Mouse (Mus musculus) bone marrow, adult 2 months (tissue): ENCODE results near the gene F3. TPM values are rescaled to one million over a fixed set of nuclear protein-coding genes. Genes with fewer than 3 reads are reported as not detected.
A peak's percentile ranks its signal among the peaks of the same experiment; 100 is the strongest.

ENCODE experiments used
- H3K27ac ChIP-seq: fragments of 200-500 bp; 2 replicates; pipeline ENCODE4 v1.5.1; 2012; ENCODE audit warnings: low read depth, mild to moderate bottlenecking, control low read depth, inconsistent platforms, low read length; ENCODE audit not compliant: control insufficient read depth, poor library complexity, insufficient read depth
- H3K4me1 ChIP-seq: fragments of 200-500 bp; 2 replicates; pipeline ENCODE4 v1.6.1; 2011; ENCODE audit warnings: low read length; ENCODE audit not compliant: control insufficient read depth, insufficient read depth
- H3K4me3 ChIP-seq: fragments of 200-500 bp; replicated peaks from 2 replicates; pipeline ENCODE3; 2011; ENCODE audit warnings: mild to moderate bottlenecking, low read depth, low read length, control low read depth; ENCODE audit not compliant: control insufficient read depth
- CTCF ChIP-seq: fragments of 200-500 bp; IDR thresholded peaks from 2 replicates; pipeline ENCODE4 v1.5.1; 2011; ENCODE audit warnings: low read length, control low read depth; ENCODE audit not compliant: control insufficient read depth, insufficient read depth
- POLR2A ChIP-seq: fragments of 200-500 bp; IDR thresholded peaks from 2 replicates; pipeline ENCODE4 v1.6.1; 2011; ENCODE audit warnings: low read depth, mild to moderate bottlenecking, control low read depth, low read length, borderline replicate concordance; ENCODE audit not compliant: control insufficient read depth
- WGBS: fragments of 180-500 bp; shearing (Covaris S2); methylation state at CpG from one replicate; pipeline ENCODE4 v1.1.7; 2018; 5-methylcytosine and 5-hydroxymethylcytosine counted together
- polyA plus RNA-seq: library from polyadenylated mRNA; stranded (reverse); fragments of >200 nt; gene quantifications from 2 replicates; pipeline ENCODE4 v1.2.4, GENCODE M21; 2011; ENCODE audit warnings: low replicate concordance; ENCODE audit not compliant: missing spikeins, insufficient read depth, insufficient read length

The F3 gene
- polyA plus RNA-seq, 1 experiment, result 3.6 TPM

DNA sequence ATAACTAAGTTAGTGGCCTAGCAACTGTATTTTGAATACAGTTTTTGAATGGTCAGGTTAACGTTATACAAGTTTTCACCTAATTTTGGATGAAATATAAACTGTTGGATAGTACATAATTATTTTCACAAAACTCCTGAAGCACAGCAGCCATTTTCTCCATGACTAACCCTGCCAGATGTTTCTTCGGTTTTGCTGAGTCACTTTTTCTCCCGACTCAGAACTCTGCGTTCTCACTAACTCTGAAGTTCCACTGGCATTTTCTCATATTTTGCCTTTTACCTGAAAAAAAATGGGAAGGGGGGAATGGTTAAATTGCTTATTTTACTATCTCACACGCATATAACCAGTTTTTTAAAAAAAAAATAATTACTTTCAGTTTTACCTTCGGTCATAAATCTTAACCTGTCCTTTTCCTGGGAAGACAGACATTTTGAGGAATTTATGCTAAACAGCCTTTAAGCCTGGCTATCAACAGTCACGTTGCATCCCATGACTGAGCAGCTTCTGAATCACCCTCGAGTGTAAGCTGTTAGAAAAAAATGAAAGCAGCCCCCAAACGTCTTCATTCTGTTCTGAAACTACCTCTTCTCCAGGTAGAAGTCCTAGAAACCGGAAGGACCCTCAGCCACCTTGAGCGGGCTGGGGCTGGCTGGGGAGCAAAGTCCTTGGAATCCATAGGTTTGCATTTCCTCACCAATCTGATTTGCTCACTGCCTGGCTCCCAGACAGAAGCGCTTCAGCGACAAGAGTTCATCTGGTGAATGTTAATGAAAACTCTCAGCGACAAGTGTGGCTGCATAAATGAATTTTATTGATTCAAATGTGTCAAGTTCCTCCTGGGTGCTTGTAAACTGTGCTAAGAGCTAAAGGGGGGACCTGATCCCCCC is 2.3 kb upstream of the F3 start:
- Histone ChIP-seq H3K4me3 (no peak overlapping the region), H3K27ac (no peak overlapping the region), H3K4me1 (peaks cover 3% of the 10 kb centered on the region; the same call in 1 of the 2 replicates)
- 15% methylated on average over 14 of the region's 14 CpGs for WGBS
- TF ChIP-seq POLR2A, result no peak
- TF ChIP-seq CTCF, result no peak

DNA sequence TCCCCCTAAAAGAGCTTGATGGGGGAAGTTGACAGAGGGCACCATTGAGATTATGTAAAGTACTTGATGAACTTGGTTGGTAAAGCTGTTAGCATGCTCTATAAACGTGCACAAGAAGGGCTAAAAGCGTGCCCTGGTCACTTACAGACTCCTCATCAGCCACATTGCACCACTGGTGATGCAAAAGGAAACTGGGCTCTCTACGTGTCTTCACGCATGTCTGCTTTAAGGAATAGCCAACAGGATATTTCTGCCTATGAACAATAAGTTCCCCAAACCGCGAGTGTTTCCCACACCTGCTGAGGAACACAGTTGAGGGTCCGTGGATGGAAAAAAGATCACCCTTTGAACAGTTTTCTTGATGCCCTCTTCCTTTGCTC is 1.7 kb upstream of the F3 start:
- peak overlapping the region; percentile 36; the same call in 1 of the 2 replicates for H3K27ac ChIP-seq
- 6% methylated on average over 7 of the region's 7 CpGs for WGBS
- H3K4me1 ChIP-seq, result peaks cover 3% of the 10 kb centered on the region; the same call in 1 of the 2 replicates
- TF ChIP-seq POLR2A, result no peak
- TF ChIP-seq CTCF, result no peak
- H3K4me3 ChIP-seq, result no peak overlapping the region

DNA sequence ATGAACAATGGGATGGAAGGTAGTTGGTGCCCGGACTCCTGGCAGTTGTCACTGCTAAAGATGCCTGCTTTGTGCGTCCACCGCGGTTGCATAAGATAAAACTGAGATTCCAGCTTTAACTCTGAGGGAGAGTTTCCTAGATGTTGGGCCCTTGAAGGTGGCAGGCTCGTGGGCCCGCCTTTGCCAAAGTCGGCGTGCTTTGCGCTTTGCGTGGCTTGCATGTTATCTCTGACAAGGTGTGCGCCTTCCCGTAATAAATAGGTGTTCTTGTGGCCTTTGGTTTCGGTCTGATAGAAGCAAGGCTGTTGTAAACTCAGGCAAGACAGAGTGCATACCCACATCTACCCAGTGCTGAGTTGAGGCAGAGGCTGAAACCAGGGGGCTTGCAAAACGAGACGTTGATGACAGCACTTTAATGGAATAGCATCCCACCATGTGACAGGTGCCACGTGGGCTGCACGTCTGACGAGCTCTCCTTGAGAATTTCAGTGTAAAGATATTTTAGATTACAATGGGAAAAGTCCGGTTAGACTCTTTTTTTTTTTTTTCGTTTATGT is 709 bp downstream of the F3 start:
- WGBS, result 27% methylated on average over 20 of the region's 20 CpGs
- Histone ChIP-seq H3K4me1 (peaks cover 3% of the 10 kb centered on the region; the same call in 1 of the 2 replicates), H3K4me3 (no peak overlapping the region), H3K27ac (no peak overlapping the region)
- TF ChIP-seq CTCF (no peak), POLR2A (no peak)

DNA sequence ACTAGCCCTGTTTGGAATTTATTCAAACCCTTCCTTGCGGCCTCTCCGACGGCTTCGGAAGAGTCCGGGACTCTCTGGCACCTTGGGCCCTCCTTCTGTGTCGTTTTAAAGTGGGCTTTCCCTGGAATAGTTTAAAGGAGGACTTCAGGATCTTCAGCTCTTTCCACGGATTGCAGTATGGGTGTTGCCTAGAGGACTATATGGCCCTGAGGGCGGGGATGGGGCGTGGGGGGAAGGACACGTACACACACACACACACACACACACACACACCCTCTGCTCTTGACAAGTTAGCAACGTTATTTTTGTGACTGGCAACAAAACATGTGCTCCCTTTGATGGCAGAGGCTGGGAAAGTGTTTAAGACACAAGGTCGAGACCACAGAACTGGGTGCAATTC is 1.2 kb downstream of the F3 start:
- Histone ChIP-seq H3K27ac (no peak overlapping the region), H3K4me3 (no peak overlapping the region), H3K4me1 (peaks cover 3% of the 10 kb centered on the region; the same call in 1 of the 2 replicates)
- 62% methylated on average over 12 of the region's 12 CpGs for WGBS
- TF ChIP-seq POLR2A (no peak), CTCF (no peak)

DNA sequence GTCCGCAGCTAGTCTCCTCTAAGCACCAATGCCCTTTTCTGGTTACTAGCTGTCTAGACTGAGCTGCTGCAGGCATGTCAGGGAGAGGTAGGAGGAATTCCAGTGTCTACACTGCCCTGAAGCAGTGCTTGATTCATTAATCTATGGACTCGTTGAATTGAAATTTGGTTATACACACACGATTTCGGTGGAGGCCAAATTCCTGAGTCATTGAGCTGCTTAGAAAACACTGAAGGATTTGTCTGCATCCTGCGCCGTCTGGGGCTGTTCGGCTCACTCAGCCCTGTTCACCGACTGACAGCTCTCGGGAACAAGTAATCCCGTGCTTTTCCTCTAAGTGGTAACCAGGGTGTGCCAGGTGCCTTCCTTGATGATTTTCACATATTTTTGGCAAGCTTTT is 2.3 kb downstream of the F3 start:
- peaks cover 3% of the 10 kb centered on the region; the same call in 1 of the 2 replicates for H3K4me1 ChIP-seq
- H3K4me3 ChIP-seq, result no peak overlapping the region
- H3K27ac ChIP-seq, result no peak overlapping the region
- WGBS, result 87% methylated on average over 10 of the region's 10 CpGs
- TF ChIP-seq CTCF (no peak), POLR2A (no peak)

DNA sequence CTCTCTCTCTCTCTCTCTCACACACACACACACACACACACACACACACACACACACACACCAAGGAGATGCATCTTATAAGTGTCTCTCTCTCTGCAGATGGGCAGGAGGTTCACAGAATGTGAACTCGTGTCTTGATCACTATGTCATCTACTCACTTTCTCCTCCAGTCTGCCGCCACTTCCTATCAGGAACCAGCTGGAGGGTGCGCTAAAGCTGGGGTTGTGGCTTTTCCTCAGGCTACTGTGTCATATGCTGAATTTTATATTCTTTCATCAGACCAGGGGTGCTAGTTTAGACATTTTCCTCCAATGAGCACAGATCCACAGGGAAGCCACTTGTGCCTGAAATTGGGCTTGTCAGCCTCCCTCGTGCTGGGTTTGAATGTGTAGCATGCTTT is 6.3 kb downstream of the F3 start:
- TF ChIP-seq CTCF, result no peak
- Histone ChIP-seq H3K4me3 (no peak overlapping the region), H3K4me1 (no peaks in the 10 kb centered on the region; the same call in 1 of the 2 replicates), H3K27ac (no peak overlapping the region)
- 32% methylated on average over 4 of the region's 4 CpGs for WGBS

DNA sequence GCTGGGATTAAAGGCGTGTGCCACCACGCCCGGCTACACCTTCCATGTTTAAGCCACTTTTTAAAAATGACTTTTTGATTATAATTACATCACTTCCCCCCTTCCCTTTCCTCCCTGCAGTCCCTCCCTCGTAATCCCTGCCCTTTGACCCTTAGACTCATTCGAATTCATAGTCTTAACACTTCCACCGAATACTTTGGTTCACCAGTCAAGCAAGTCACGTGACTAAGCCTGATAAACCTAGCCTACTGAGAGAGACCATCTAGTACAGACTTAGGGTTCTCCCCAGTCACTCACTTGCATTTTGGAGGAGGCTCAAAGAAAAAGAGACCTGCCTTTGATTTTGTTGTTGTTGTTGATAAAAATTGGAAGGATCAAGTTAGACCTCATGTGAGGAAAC is 12.2 kb downstream of the F3 start:
- 72% methylated on average over 7 of the region's 7 CpGs for WGBS
- Histone ChIP-seq H3K27ac (no peak overlapping the region), H3K4me3 (no peak overlapping the region), H3K4me1 (peaks cover 1% of the 10 kb centered on the region; the same call in 1 of the 2 replicates)
- no peak for TF ChIP-seq CTCF

DNA sequence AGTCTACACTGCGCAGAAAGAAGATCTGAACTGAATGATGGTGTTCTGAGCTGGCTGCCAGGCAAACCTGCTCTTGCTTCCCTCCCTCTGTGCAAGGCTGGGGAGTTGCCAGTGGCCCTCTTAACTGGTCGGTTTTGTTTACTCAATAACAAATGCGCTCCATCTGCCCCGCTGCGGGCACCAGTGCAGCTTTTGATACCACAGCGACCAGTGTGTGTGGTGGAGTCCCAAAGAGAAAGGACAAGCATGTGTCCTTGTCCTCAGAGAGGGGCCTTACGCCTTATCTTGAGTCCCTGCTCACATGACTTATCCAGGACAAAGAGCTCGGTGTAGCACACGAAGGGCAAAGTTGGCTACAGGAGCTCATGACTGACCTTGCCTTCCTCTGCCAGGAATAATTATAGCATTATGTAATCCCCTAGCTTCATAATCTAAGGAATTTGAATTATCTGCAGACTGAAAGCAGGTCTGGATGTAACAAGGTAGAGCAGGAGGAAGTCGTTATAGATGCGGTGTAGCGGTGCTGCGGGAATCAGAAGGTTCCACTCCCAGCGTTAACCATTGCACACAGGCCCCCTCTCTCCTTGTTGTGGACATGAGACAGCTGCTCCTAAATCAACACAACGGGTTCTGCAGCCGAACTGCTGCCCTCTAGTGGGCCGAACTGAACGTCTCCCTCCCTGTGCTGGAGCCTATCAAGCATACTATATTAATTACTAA is 12.8 kb downstream of the F3 start:
- peak; percentile 80 for TF ChIP-seq CTCF
- no peak for TF ChIP-seq POLR2A
- Histone ChIP-seq H3K27ac (no peak overlapping the region), H3K4me1 (peaks cover 1% of the 10 kb centered on the region; the same call in 1 of the 2 replicates), H3K4me3 (no peak overlapping the region)
- 47% methylated on average over 18 of the region's 18 CpGs for WGBS
